Mouse (Mus musculus): ENCODE data around the gene Zfp266. TPM values are rescaled to one million over a fixed set of nuclear protein-coding genes. Genes with fewer than 3 reads are reported as not detected.

Gene Zfp266
- polyA plus RNA-seq (2017; shearing (Covaris generic)): 35.0 TPM

DNA sequence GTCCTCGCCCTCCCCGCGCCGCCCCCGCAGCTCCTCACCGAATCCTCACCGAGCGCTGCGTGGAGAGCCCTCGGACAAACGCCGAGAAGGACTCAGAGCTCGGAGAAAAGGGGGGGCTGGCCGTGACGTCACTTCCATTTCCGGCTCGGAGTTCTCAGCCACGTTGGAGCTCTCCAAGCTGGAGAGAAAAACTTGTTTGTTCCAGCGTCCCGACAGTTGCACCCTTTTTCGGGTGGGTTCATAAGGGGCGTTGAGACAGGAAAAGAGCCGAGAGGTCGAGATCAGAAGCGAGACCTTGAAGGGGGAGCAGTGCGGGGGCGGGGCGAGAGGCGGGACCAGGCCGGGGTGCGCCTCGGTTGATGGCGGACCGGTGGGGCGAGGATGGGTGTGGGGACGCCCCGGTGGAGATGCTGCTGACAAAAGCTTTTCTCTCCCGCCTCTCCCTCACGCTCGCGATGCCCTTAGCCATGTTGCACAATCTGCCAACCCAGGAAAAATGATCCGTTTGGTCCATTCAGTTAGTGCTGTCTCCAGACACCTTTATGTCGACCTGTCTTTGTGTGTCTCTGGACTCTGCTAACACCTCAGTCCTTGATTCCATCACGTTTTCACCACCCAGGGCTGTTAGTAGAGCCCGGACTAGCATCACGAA lies at the start of gene Zfp266:
Gene Zfp266, minus strand, starts transcription at position 112 of the 652 bp plus-strand sequence.

DNA sequence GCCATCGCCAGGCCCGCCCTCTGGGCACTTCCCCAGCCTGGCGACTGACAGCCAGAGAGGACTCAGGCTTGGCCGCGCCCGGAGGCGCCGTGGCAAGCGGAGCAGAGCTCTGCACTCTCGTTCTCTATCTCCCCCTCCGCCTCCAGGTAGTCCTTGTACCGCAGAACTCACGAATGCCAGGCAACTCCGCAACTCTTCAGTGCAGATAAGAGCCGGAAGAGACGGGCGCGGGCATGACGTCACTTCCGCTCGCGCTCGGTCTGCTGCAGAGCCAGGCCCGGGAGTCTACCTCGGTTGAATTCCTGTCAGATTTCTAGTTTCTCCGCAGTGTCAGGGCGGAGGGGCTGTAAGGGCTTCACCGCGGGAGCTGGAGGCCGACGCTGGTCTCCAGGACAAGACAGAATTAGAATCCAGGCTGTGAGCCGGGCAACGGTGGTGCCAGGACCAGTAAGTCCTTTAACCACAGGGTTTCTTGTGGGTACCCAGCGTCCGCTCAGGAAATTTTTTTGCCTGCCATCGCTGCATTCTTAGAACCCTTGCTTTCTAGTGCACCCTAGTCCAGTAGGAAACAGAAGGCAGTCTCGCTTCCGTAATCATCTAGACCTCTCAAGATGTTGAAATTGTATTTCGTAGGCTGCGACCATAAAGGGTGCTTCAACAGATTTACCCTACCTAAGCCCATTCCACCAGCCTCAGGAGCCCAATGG lies 28.5 kb downstream of the Zfp266 start, which contains the start of gene Zfp426:
Gene Zfp426, minus strand, starts transcription at position 220 of the 707 bp plus-strand sequence.

DNA sequence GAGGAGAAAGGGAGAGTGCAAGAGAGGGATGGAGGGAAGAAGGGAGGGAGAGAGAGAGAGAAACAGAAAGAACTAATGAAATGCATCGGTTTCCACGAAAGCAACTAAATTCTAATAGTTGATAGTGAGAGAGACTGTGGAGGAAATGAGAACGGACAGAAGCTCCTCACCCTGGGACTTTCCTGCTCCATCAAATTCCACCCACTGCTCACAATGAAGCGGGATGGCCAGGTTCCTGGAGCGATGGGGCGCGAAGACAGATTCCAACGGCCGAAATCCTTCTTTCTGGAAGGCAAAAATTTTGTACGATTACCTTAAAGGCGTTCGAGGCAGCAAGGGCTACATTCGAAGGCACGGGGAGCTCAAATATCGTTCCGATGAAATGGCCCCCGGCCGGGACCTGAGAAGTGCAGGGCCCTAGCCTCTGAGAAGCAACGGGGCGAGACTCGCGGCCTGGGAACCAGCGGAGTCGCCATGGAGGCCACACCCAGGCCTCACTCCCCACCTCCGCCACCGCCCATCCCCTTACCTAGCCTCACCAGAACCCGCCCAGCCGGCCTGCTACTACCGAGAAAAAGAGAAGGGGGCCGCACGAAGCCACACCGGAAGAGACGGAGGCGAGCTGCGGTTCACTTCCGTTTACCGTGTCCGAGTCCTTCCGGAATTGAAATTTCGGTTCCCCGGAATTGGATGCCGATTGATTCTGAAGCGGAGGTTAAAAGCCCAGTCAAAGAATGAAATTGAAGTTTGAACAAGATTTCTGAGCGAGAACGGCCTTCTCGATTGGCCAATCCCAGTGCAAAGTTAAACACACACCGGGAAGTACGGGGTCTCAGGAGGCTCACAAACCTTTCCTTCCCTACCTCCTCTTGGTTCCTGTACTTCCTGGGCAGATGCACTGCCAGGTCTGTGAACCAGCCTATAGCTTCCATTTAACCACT lies 61.6 kb downstream of the Zfp266 start, which contains the start of gene Zfp26:
Gene Zfp26, minus strand, starts transcription at position 786 of the 941 bp plus-strand sequence.

Other genes with a start within 250 kb of the Zfp266 start
- not detected for gene Olfr39, start 239.1 kb downstream of the Zfp266 start, polyA plus RNA-seq (2017; shearing (Covaris generic))
- gene Olfr873, start 222.9 kb downstream of the Zfp266 start, polyA plus RNA-seq (2017; shearing (Covaris generic)): not detected
- not detected for gene Olfr18, start 185.3 kb downstream of the Zfp266 start, polyA plus RNA-seq (2017; shearing (Covaris generic))
- gene Zfp560, start 136.2 kb downstream of the Zfp266 start, polyA plus RNA-seq (2017; shearing (Covaris generic)): 30.6 TPM
- 34.8 TPM for gene Zfp26, start 61.3 kb downstream of the Zfp266 start, polyA plus RNA-seq (2017; shearing (Covaris generic))
- gene Zfp426, start 28.7 kb downstream of the Zfp266 start, polyA plus RNA-seq (2017; shearing (Covaris generic)): 30.7 TPM
- gene Zfp846, start 59.9 kb upstream of the Zfp266 start, polyA plus RNA-seq (2017; shearing (Covaris generic)): 17.5 TPM
- 433 TPM for gene Ubl5, start 121.5 kb upstream of the Zfp266 start, polyA plus RNA-seq (2017; shearing (Covaris generic))
- 58.8 TPM for gene Fbxl12, start 123.3 kb upstream of the Zfp266 start, polyA plus RNA-seq (2017; shearing (Covaris generic))
- gene Pin1, start 130.7 kb upstream of the Zfp266 start, polyA plus RNA-seq (2017; shearing (Covaris generic)): 28.6 TPM
- 1.7 TPM for gene Olfm2, start 224.9 kb upstream of the Zfp266 start, polyA plus RNA-seq (2017; shearing (Covaris generic))